Mouse (Mus musculus): ENCODE results near the gene Fgfr2. TPM values are rescaled to one million over a fixed set of nuclear protein-coding genes. Genes with fewer than 3 reads are reported as not detected.

Gene Fgfr2
- polyA plus RNA-seq, 1 experiment: 14.7 TPM

- 75% methylated on average over 9 of the region's 9 CpGs for WGBS
- Histone ChIP-seq H3K27me3 (ENCODE audit: control insufficient read depth, insufficient read depth, low read length) (no peaks in the 10 kb centered on the region), H3K4me1 (ENCODE audit: control insufficient read depth, insufficient read depth, insufficient read length, low read length) (no peaks in the 10 kb centered on the region), H3K36me3 (ENCODE audit: control insufficient read depth, insufficient read depth, low read length) (no peaks in the 10 kb centered on the region), H3K4me3 (ENCODE audit: low read depth, low read length) (no peak overlapping the region), H3K27ac (ENCODE audit: insufficient read depth, low read depth, low read length) (no peak overlapping the region)
- TF ChIP-seq CTCF (IDR thresholded peaks at IDR 0.05; ENCODE audit: extremely low read depth, insufficient read length, insufficient replicate concordance, low read depth, low read length) (no peak), POLR2A (IDR thresholded peaks at IDR 0.05; ENCODE audit: low read depth, low read length) (no peak)
Measured at GRCm38 (mm10) chr7:130289428-130289790, 2833.7 kb downstream of the Fgfr2 start.

- 56% methylated on average over 11 of the region's 11 CpGs for WGBS
- Histone ChIP-seq H3K4me3 (ENCODE audit: low read depth, low read length) (no peak overlapping the region), H3K36me3 (ENCODE audit: control insufficient read depth, insufficient read depth, low read length) (no peaks in the 10 kb centered on the region), H3K27me3 (ENCODE audit: control insufficient read depth, insufficient read depth, low read length) (no peaks in the 10 kb centered on the region), H3K27ac (ENCODE audit: insufficient read depth, low read depth, low read length) (no peak overlapping the region), H3K4me1 (ENCODE audit: control insufficient read depth, insufficient read depth, insufficient read length, low read length) (no peaks in the 10 kb centered on the region)
- no peak for TF ChIP-seq POLR2A (IDR thresholded peaks at IDR 0.05; ENCODE audit: low read depth, low read length)
- no peak for TF ChIP-seq CTCF (IDR thresholded peaks at IDR 0.05; ENCODE audit: extremely low read depth, insufficient read length, insufficient replicate concordance, low read depth, low read length)
Measured at GRCm38 (mm10) chr7:130288719-130289427, 2834.3 kb downstream of the Fgfr2 start.

DNA sequence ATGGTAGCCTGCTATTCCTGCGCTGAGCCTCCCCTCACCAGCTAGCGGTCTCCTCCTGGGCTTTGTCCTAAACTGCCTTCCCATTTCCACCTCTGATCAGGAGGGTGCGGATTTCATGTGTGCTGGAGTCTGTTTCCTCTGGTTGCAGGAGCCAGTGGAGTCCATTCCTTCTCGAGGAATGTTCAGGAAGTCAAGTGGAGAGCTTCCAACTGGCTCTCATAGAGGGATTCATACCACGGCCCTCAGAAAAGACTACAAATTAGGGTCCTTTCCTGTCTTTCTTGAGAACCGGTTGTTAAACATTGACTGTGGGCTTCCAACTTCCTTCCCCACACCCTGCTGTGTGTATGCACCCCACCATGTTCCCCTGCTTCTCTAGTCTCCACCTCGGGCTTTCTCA, 2834.9 kb downstream of the Fgfr2 start:
- TF ChIP-seq CTCF (IDR thresholded peaks at IDR 0.05; ENCODE audit: extremely low read depth, insufficient read length, insufficient replicate concordance, low read depth, low read length) (no peak), POLR2A (IDR thresholded peaks at IDR 0.05; ENCODE audit: low read depth, low read length) (no peak)
- WGBS: 74% methylated on average over 7 of the region's 7 CpGs
- no peaks in the 10 kb centered on the region for H3K36me3 ChIP-seq (ENCODE audit: control insufficient read depth, insufficient read depth, low read length)
- no peak overlapping the region for H3K4me3 ChIP-seq (ENCODE audit: low read depth, low read length)
- H3K27me3 ChIP-seq (ENCODE audit: control insufficient read depth, insufficient read depth, low read length): no peaks in the 10 kb centered on the region
- no peaks in the 10 kb centered on the region for H3K4me1 ChIP-seq (ENCODE audit: control insufficient read depth, insufficient read depth, insufficient read length, low read length)
- H3K27ac ChIP-seq (ENCODE audit: insufficient read depth, low read depth, low read length): no peak overlapping the region

- 70% methylated on average over 19 of the region's 19 CpGs for WGBS
- no peak overlapping the region for H3K27ac ChIP-seq (ENCODE audit: insufficient read depth, low read depth, low read length)
- no peaks in the 10 kb centered on the region for H3K27me3 ChIP-seq (ENCODE audit: control insufficient read depth, insufficient read depth, low read length)
- no peaks in the 10 kb centered on the region for H3K4me1 ChIP-seq (ENCODE audit: control insufficient read depth, insufficient read depth, insufficient read length, low read length)
- no peak overlapping the region for H3K4me3 ChIP-seq (ENCODE audit: low read depth, low read length)
- no peaks in the 10 kb centered on the region for H3K36me3 ChIP-seq (ENCODE audit: control insufficient read depth, insufficient read depth, low read length)
- no peak for TF ChIP-seq CTCF (IDR thresholded peaks at IDR 0.05; ENCODE audit: extremely low read depth, insufficient read length, insufficient replicate concordance, low read depth, low read length)
- no peak for TF ChIP-seq POLR2A (IDR thresholded peaks at IDR 0.05; ENCODE audit: low read depth, low read length)
Measured at GRCm38 (mm10) chr7:130278738-130279705, 2844.1 kb downstream of the Fgfr2 start.

DNA sequence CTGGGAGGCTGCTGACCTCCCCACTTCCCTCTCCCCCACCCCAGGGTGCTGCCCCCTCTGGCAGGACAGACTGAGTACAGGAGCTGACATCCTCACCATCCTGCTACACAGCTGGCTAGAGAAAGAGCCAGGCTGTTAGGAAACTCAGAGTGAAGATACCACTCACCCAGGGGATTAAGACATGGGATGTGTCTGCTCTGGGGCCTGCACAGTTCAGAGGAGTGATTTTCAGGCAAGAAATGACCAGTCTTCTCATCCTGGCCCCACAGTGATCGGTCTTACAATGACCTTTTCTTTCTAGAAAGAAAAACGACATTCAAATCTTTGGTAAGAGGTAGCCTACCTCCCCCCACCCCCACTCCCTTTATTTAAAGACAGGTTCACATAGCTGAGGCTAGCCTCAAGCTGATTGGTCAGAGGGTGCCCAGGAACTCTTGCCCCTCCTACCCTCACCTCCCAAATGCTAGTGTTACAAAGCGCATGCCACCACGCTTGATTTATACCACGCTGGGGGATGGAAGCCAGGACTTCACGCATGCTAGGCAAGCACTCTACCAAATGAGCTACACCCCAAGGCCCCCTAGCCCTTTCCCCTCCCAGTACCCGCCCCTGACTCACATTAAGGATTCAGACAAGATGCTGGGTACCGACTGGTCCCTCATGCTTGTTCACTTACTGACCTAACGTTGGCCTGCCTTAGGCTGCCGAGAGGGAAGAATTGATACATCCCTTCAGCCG, 2845.0 kb downstream of the Fgfr2 start:
- Histone ChIP-seq H3K27ac (ENCODE audit: insufficient read depth, low read depth, low read length) (no peak overlapping the region), H3K4me3 (ENCODE audit: low read depth, low read length) (no peak overlapping the region), H3K36me3 (ENCODE audit: control insufficient read depth, insufficient read depth, low read length) (no peaks in the 10 kb centered on the region), H3K4me1 (ENCODE audit: control insufficient read depth, insufficient read depth, insufficient read length, low read length) (no peaks in the 10 kb centered on the region), H3K27me3 (ENCODE audit: control insufficient read depth, insufficient read depth, low read length) (no peaks in the 10 kb centered on the region)
- TF ChIP-seq CTCF (IDR thresholded peaks at IDR 0.05; ENCODE audit: extremely low read depth, insufficient read length, insufficient replicate concordance, low read depth, low read length) (no peak), POLR2A (IDR thresholded peaks at IDR 0.05; ENCODE audit: low read depth, low read length) (no peak)
- WGBS: 80% methylated on average over 11 of the region's 11 CpGs

DNA sequence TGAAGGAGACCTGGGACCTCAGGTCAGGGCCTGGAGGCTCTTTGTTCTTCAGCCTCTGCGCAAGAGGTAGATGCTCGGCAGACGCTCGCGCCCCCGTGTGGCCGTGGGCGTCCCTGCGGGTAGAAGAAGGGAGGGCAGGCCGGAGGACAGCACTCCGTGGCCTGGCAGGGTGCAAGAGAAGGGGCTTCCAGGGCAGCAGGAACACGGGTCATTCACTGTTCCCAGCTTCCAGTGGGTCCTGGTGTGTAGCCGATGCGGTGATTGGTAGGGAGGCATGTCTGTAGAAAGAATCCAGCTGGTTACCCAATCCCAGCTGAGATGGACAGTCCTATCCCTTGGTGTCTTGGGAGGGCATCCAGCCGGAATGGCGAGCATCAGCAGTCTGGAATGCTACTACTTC, 2849.9 kb downstream of the Fgfr2 start:
- TF ChIP-seq POLR2A (IDR thresholded peaks at IDR 0.05; ENCODE audit: low read depth, low read length) (no peak), CTCF (IDR thresholded peaks at IDR 0.05; ENCODE audit: extremely low read depth, insufficient read length, insufficient replicate concordance, low read depth, low read length) (peak; percentile 84)
- Histone ChIP-seq H3K27me3 (ENCODE audit: control insufficient read depth, insufficient read depth, low read length) (no peaks in the 10 kb centered on the region), H3K36me3 (ENCODE audit: control insufficient read depth, insufficient read depth, low read length) (no peaks in the 10 kb centered on the region), H3K4me3 (ENCODE audit: low read depth, low read length) (no peak overlapping the region), H3K4me1 (ENCODE audit: control insufficient read depth, insufficient read depth, insufficient read length, low read length) (no peaks in the 10 kb centered on the region), H3K27ac (ENCODE audit: insufficient read depth, low read depth, low read length) (no peak overlapping the region)
- WGBS: 13% methylated on average over 16 of the region's 16 CpGs

Measured in small intestine, adult 2 months (tissue).